ENCODE assay signal across 12 mouse cellular contexts in genomic region chr11:26586367-26587183, GRCm38 (mm10). TPM values are rescaled to one million over a fixed set of nuclear protein-coding genes. Genes with fewer than 3 reads are reported as not detected.
DNase-seq lines count a peak whose midpoint lies in the region; ATAC-seq lines count a peak whose summit lies in the region.
"Had no signal": no experiment of that assay in that cellular context is flagged by ENCODE, and none has a peak within 500 bp of the region (broad histone marks: within the 10 kb centered on the region; RNA-seq: fewer than 3 reads in every experiment).

No protein-coding gene starts in this region.

- no peaks in the 10 kb centered on the region for H3K9me3 ChIP-seq in intestine, embryonic 14.5 days (ENCODE audit: control insufficient read depth, low read length)
- H3K9me3 ChIP-seq in intestine, embryonic 15.5 days, result no peaks in the 10 kb centered on the region
- H3K9me3 ChIP-seq in kidney, embryonic 16.5 days (ENCODE audit: low read length), result no peaks in the 10 kb centered on the region

- H3K27ac ChIP-seq in intestine, embryonic 14.5 days (ENCODE audit: low read depth), result no peak overlapping the region
- no peak overlapping the region for H3K27ac ChIP-seq in intestine, embryonic 15.5 days
- peak overlapping the region; percentile 87 for H3K27ac ChIP-seq in macrophage
- no peak overlapping the region for H3K27ac ChIP-seq in kidney, embryonic 16.5 days (ENCODE audit: low read length)

- H3K36me3 ChIP-seq in intestine, embryonic 14.5 days (ENCODE audit: control insufficient read depth, insufficient read depth, low read length), result no peaks in the 10 kb centered on the region
- H3K36me3 ChIP-seq in intestine, embryonic 15.5 days, result no peaks in the 10 kb centered on the region
- H3K36me3 ChIP-seq in macrophage (ENCODE audit: inconsistent target), result peaks cover 31% of the 10 kb centered on the region
- H3K36me3 ChIP-seq in kidney, embryonic 16.5 days (ENCODE audit: insufficient read depth, low read length), result no peaks in the 10 kb centered on the region

- no peaks in the 10 kb centered on the region for H3K27me3 ChIP-seq in intestine, embryonic 14.5 days (replicated peaks; ENCODE audit: control insufficient read depth, insufficient read depth, low read length)
- H3K27me3 ChIP-seq in intestine, embryonic 15.5 days (replicated peaks), result no peaks in the 10 kb centered on the region
- no peaks in the 10 kb centered on the region for H3K27me3 ChIP-seq in kidney, embryonic 16.5 days (ENCODE audit: insufficient read depth, low read length)
- H3K27me3 ChIP-seq: Patski had no signal

- ATAC-seq in intestine, embryonic 14.5 days (replicated peaks; ENCODE audit: low FRiP score, low TSS enrichment, low read depth), result no peak
- ATAC-seq in intestine, embryonic 15.5 days, result no peak
- ATAC-seq in erythroblast, adult 5-6 weeks (replicated peaks; ENCODE audit: low FRiP score, poor library complexity, severe bottlenecking), result peak; percentile 47; the same call in 1 of the 2 replicates
- no peak for ATAC-seq in kidney, embryonic 16.5 days (ENCODE audit: low FRiP score, low TSS enrichment)
- ATAC-seq: Patski had no signal

- no peak for DNase-seq in intestine, embryonic 14.5 days (ENCODE audit: low spot score)
- peak; percentile 44 for DNase-seq in brain, adult 2 months (ENCODE audit: low read depth, low spot score)
- no peak for DNase-seq in lung, postnatal 10 days
- DNase-seq in frontal cortex, postnatal 10 days (ENCODE audit: low spot score in 2 of 2), result no peak
- DNase-seq: heart, postnatal 10 days; lung, embryonic 14.5 days had no signal

- H3K4me3 ChIP-seq in intestine, embryonic 14.5 days (ENCODE audit: low read depth, low read length), result no peak overlapping the region
- no peak overlapping the region for H3K4me3 ChIP-seq in intestine, embryonic 15.5 days (replicated peaks)
- H3K4me3 ChIP-seq in macrophage (ENCODE audit: inconsistent target), result peak overlapping the region; percentile 21
- no peak overlapping the region for H3K4me3 ChIP-seq in kidney, embryonic 16.5 days (ENCODE audit: low read length)

- no peak overlapping the region for H3K9ac ChIP-seq in intestine, embryonic 14.5 days (ENCODE audit: low read length)
- no peak overlapping the region for H3K9ac ChIP-seq in intestine, embryonic 15.5 days
- no peak overlapping the region for H3K9ac ChIP-seq in kidney, embryonic 16.5 days (replicated peaks; ENCODE audit: low read length)
- H3K9ac ChIP-seq: lung, embryonic 14.5 days had no signal

- H3K4me2 ChIP-seq in intestine, embryonic 14.5 days (ENCODE audit: low read length), result 0 out of 2 replicates have a peak overlapping the region, but pooled peaks have one; percentile 6
- H3K4me2 ChIP-seq in intestine, embryonic 15.5 days (replicated peaks), result no peak overlapping the region
- no peak overlapping the region for H3K4me2 ChIP-seq in kidney, embryonic 16.5 days (replicated peaks; ENCODE audit: low read depth, low read length)
- H3K4me2 ChIP-seq: lung, embryonic 14.5 days had no signal

- 50% methylated on average over 6 of the region's 6 CpGs for WGBS in intestine, embryonic 14.5 days
- WGBS in intestine, embryonic 15.5 days, result 51% methylated on average over 6 of the region's 6 CpGs
- WGBS in macrophage (ENCODE audit: missing documents), result 11% methylated on average over 6 of the region's 6 CpGs
- WGBS in kidney, embryonic 16.5 days, result 59% methylated on average over 6 of the region's 6 CpGs

- peaks cover 8% of the 10 kb centered on the region; the same call in 1 of the 2 replicates for H3K4me1 ChIP-seq in intestine, embryonic 14.5 days (replicated peaks; ENCODE audit: control insufficient read depth, insufficient read depth, low read length)
- 0 out of 2 replicates have a peak, but pooled peaks cover 4% of the 10 kb centered on the region for H3K4me1 ChIP-seq in intestine, embryonic 15.5 days (replicated peaks)
- no peaks in the 10 kb centered on the region; the same call in 1 of the 2 replicates for H3K4me1 ChIP-seq in kidney, embryonic 16.5 days (ENCODE audit: insufficient read depth, low read length)

- H3K79me2 ChIP-seq in macrophage (ENCODE audit: inconsistent target), result peaks cover 81% of the 10 kb centered on the region

RNA-seq across cellular contexts. Expression of gene Gm6899, which starts 6.5 kb away (rescaled TPM):
- polyA plus RNA-seq in intestine, embryonic 14.5 days (2014; fragmentation: Nextera tagmentation; extraction: Ambion mirVana), result not detected in 2 replicates
- polyA plus RNA-seq in intestine, embryonic 15.5 days (2015; fragmentation: Nextera tagmentation; extraction: Ambion mirVana), result not detected in 2 replicates
- not detected in 2 replicates for total RNA-seq in erythroblast, adult 5-6 weeks (2015; ENCODE audit: low replicate concordance)
- not detected in 2 replicates for total RNA-seq in erythroblast, adult 5-6 weeks (2017; ENCODE audit: low replicate concordance)
- total RNA-seq in macrophage (2018; cell fraction: chromatin; rRNA removed), result 1 to 10 TPM in 1 of 26 experiments, not detected in 25; 1.0 TPM
- not detected for total RNA-seq in macrophage (2018; cell fraction: cytosol; rRNA removed)
- 1 to 10 TPM in 3 of 26 experiments, under 1 TPM in 1, not detected in 22; 0.92 to 2.5 (median 1.3) TPM for total RNA-seq in macrophage (2018; cell fraction: nucleus; rRNA removed)
- not detected in 3 replicates for polyA plus RNA-seq in macrophage (2018)
- 0.35 TPM in 1 of 2 replicates, not detected in the other for polyA plus RNA-seq in kidney, embryonic 16.5 days (2015; fragmentation: Nextera tagmentation; extraction: Ambion mirVana)
- total RNA-seq: heart, postnatal 10 days had no signal
- polyA plus RNA-seq: embryonic facial prominence, embryonic 11.5 days; lung, embryonic 14.5 days; Patski had no signal

RNA-seq across cellular contexts. Expression of gene Vrk2, which starts 7.2 kb away (rescaled TPM):
- polyA plus RNA-seq in intestine, embryonic 14.5 days (2014; fragmentation: Nextera tagmentation; extraction: Ambion mirVana), result 26.2 and 26.3 TPM in 2 replicates
- 22.3 and 23.2 TPM in 2 replicates for polyA plus RNA-seq in intestine, embryonic 15.5 days (2015; fragmentation: Nextera tagmentation; extraction: Ambion mirVana)
- 38.7 and 39.0 TPM in 2 replicates for total RNA-seq in erythroblast, adult 5-6 weeks (2015; ENCODE audit: low replicate concordance)
- total RNA-seq in erythroblast, adult 5-6 weeks (2017; ENCODE audit: low replicate concordance), result 52.9 and 64.5 TPM in 2 replicates
- total RNA-seq in macrophage (2018; cell fraction: chromatin; rRNA removed), result 100 to 1,000 TPM in 17 of 26 experiments, 10 to 100 TPM in 9; 44.0 to 281 (median 129) TPM
- 10 to 100 TPM; 18.3 to 75.9 (median 41.5) TPM for total RNA-seq in macrophage (2018; cell fraction: cytosol; rRNA removed)
- total RNA-seq in macrophage (2018; cell fraction: nucleus; rRNA removed), result 100 to 1,000 TPM in 10 of 26 experiments, 10 to 100 TPM in 16; 26.2 to 133 (median 84.9) TPM
- polyA plus RNA-seq in macrophage (2018), result 27.1 to 39.5 TPM (median 36.6 TPM) in 3 replicates
- polyA plus RNA-seq in kidney, embryonic 16.5 days (2015; fragmentation: Nextera tagmentation; extraction: Ambion mirVana), result 17.5 and 18.6 TPM in 2 replicates
